Mouse (Mus musculus) heart, postnatal 0 days (tissue): Measurements from ENCODE around the gene Trmt11. TPM values are rescaled to one million over a fixed set of nuclear protein-coding genes. Genes with fewer than 3 reads are reported as not detected.

Experiments used
- ATAC-seq: fragments of 200-750 bp; cut with Nextera tagmentation; 2 replicates; pipeline ENCODE4 v1.8.0; 2017; ENCODE audit warnings: low read depth, moderate number of reproducible peaks, moderate library complexity; ENCODE audit not compliant: insufficient read depth
- DNase-seq: peaks from one replicate; pipeline ENCODE4 v3.0.0-alpha.2; 2016; ENCODE audit warnings: low spot score
- H3K27ac ChIP-seq: fragments of 300-500 bp; sonication (generic); 2 replicates; pipeline ENCODE4 v1.5.1; 2014; ENCODE audit warnings: low read depth, mild to moderate bottlenecking
- H3K27me3 ChIP-seq: fragments of 300-500 bp; sonication (generic); 2 replicates; pipeline ENCODE4 v1.6.1; 2014; ENCODE audit warnings: low read length, mixed read lengths; ENCODE audit not compliant: control insufficient read depth, insufficient read depth
- H3K36me3 ChIP-seq: fragments of 300-500 bp; sonication (generic); replicated peaks from 2 replicates; pipeline ENCODE4 v1.6.1; 2014; ENCODE audit warnings: low read length, mixed read lengths; ENCODE audit not compliant: control insufficient read depth, insufficient read depth
- H3K4me1 ChIP-seq: fragments of 300-500 bp; sonication (generic); 2 replicates; pipeline ENCODE4 v1.6.1; 2014; ENCODE audit warnings: antibody characterized with exemption; ENCODE audit not compliant: control insufficient read depth, insufficient read depth
- H3K4me2 ChIP-seq: fragments of 300-500 bp; sonication (generic); 2 replicates; pipeline ENCODE4 v1.6.1; 2014; ENCODE audit warnings: low read depth, mild to moderate bottlenecking, low read length, moderate library complexity
- H3K4me3 ChIP-seq: fragments of 300-500 bp; sonication (generic); 2 replicates; pipeline ENCODE4 v1.5.1; 2014; ENCODE audit warnings: low read depth, low read length
- H3K9ac ChIP-seq: fragments of 300-500 bp; sonication (generic); replicated peaks from 2 replicates; pipeline ENCODE4 v1.6.1; 2014; ENCODE audit warnings: low read depth, low read length, mixed read lengths
- H3K9me3 ChIP-seq: fragments of 300-500 bp; sonication (generic); replicated peaks from 2 replicates; pipeline ENCODE4 v1.6.1; 2016; ENCODE audit warnings: low read length; ENCODE audit not compliant: control insufficient read depth
- CTCF ChIP-seq: IDR thresholded peaks from 2 replicates; pipeline ENCODE4 v1.5.1; 2016; ENCODE audit warnings: antibody characterized with exemption, control low read depth, low read depth
- EP300 ChIP-seq: IDR thresholded peaks from 2 replicates; pipeline ENCODE4 v1.6.1; 2016; ENCODE audit warnings: antibody characterized with exemption, low read depth
- WGBS: fragments of 180-500 bp; shearing (Covaris S2); extraction: QIAGEN DNeasy Blood & Tissue Kit; methylation state at CpG from one replicate; pipeline ENCODE4 v1.1.7; 2014; 5-methylcytosine and 5-hydroxymethylcytosine counted together
- polyA plus RNA-seq: library from polyadenylated mRNA; unstranded; fragments of >200 nt; fragmentation: Nextera tagmentation; extraction: Ambion mirVana; gene quantifications from 2 replicates; pipeline ENCODE4 v1.2.1, GENCODE M21; 2015
- total RNA-seq: library from RNA; depleted of rRNA; stranded (reverse); fragments of >200 nt; gene quantifications from 2 replicates; pipeline ENCODE4 v1.2.3, GENCODE M21; 2014; ENCODE audit warnings: low replicate concordance

Trmt11 gene
- total and polyA plus RNA-seq, 2 experiments from 2014 or later: 9.1 to 11.3 TPM

- no peaks in the 10 kb centered on the region for H3K27me3 ChIP-seq
- DNase-seq: peak; percentile 97
- TF ChIP-seq EP300 (peak; percentile 83), CTCF (peak; percentile 13; the same call in 1 of the 2 replicates)
- H3K27ac ChIP-seq: peak overlapping the region; percentile 99
- H3K4me1 ChIP-seq: no peaks in the 10 kb centered on the region
- peak overlapping the region; percentile 79 for H3K4me2 ChIP-seq
- no peaks in the 10 kb centered on the region for H3K9me3 ChIP-seq
- H3K4me3 ChIP-seq: peak overlapping the region; percentile 71
- 2% methylated on average over 49 of the region's 49 CpGs for WGBS
- peak; percentile 100 for ATAC-seq
- peak overlapping the region; percentile 67 for H3K9ac ChIP-seq
- H3K36me3 ChIP-seq: peaks cover 2% of the 10 kb centered on the region; the same call in 1 of the 2 replicates
Measured at GRCm38 (mm10) chr10:30618091-30618917, 17.8 kb upstream of the Trmt11 start.

DNA sequence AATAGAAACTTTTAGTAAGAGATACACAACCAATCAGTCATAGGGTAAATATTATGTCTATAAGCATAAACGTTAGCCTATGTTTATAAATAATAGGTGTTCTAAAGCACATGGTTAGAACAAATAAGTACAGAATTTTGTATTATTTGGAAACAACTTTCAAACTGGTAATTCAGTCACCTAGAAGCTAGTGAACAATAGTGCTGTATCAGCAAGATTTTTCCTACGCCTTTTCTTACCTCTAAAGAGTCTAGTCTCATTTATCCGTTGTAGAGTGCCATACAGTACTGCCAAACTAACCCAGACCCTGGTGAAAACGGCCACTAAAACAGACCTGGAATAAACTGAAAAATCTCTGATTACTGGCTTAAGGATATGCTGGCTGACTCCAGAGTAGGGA is 12.5 kb upstream of the Trmt11 start:
- Histone ChIP-seq H3K9ac (no peak overlapping the region), H3K27me3 (no peaks in the 10 kb centered on the region), H3K4me2 (no peak overlapping the region), H3K36me3 (peaks cover 35% of the 10 kb centered on the region), H3K4me3 (no peak overlapping the region), H3K9me3 (no peaks in the 10 kb centered on the region), H3K27ac (no peak overlapping the region), H3K4me1 (no peaks in the 10 kb centered on the region)
- ATAC-seq (no peak), DNase-seq (no peak)
- no peak for TF ChIP-seq CTCF
- TF ChIP-seq EP300: no peak
- WGBS: 86% methylated on average over 4 of the region's 4 CpGs

GRCm38 (mm10) chr10:30609614-30610013 is 9.1 kb upstream of the Trmt11 start:
- Histone ChIP-seq H3K9ac (no peak overlapping the region), H3K27ac (no peak overlapping the region), H3K9me3 (no peaks in the 10 kb centered on the region), H3K4me1 (no peaks in the 10 kb centered on the region), H3K4me3 (no peak overlapping the region), H3K4me2 (no peak overlapping the region), H3K36me3 (peaks cover 41% of the 10 kb centered on the region), H3K27me3 (no peaks in the 10 kb centered on the region)
- DNase-seq (no peak), ATAC-seq (no peak)
- TF ChIP-seq EP300: no peak
- TF ChIP-seq CTCF: no peak

DNA sequence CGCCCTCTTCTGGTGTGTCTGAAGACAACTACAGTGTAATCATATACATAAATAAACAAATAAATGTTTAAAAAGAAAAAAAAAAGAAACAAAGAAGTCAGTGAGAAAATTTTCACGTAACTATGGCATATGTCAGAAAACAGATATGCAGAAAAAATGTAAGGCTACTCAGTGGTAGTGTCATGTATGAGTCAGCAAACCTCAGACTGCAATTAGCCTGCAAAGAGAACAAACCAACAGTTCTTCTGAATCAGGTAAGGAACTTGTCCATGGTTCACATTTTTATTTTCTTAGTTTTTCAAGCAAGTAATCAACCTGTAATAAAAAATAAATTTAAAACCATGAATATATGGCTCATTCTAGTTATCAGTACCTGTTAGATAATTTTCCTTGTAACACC is 7.6 kb upstream of the Trmt11 start:
- no peaks in the 10 kb centered on the region for H3K27me3 ChIP-seq
- H3K27ac ChIP-seq: no peak overlapping the region
- 62% methylated on average over 2 of the region's 2 CpGs for WGBS
- H3K4me2 ChIP-seq: no peak overlapping the region
- no peaks in the 10 kb centered on the region for H3K4me1 ChIP-seq
- no peak overlapping the region for H3K4me3 ChIP-seq
- no peak overlapping the region for H3K9ac ChIP-seq
- ATAC-seq: no peak
- peaks cover 37% of the 10 kb centered on the region for H3K36me3 ChIP-seq
- TF ChIP-seq EP300: no peak
- no peak for TF ChIP-seq CTCF
- no peak for DNase-seq
- no peaks in the 10 kb centered on the region for H3K9me3 ChIP-seq

GRCm38 (mm10) chr10:30600094-30600534 is 435 bp downstream of the Trmt11 start:
- H3K36me3 ChIP-seq: peaks cover 9% of the 10 kb centered on the region
- DNase-seq (peak; percentile 43), ATAC-seq (peak; percentile 63)
- peak overlapping the region; percentile 88 for H3K9ac ChIP-seq
- peak overlapping the region; percentile 95 for H3K4me3 ChIP-seq
- peak overlapping the region; percentile 92 for H3K4me2 ChIP-seq
- peak overlapping the region; percentile 88 for H3K27ac ChIP-seq
- H3K27me3 ChIP-seq: no peaks in the 10 kb centered on the region
- TF ChIP-seq CTCF (no peak), EP300 (no peak)
- H3K9me3 ChIP-seq: no peaks in the 10 kb centered on the region
- H3K4me1 ChIP-seq: peaks cover 7% of the 10 kb centered on the region
- WGBS: under 1% methylated on average over 25 of the region's 27 CpGs
